Mouse (Mus musculus): ENCODE measurements around the gene Ripor2. TPM values are rescaled to one million over a fixed set of nuclear protein-coding genes. Genes with fewer than 3 reads are reported as not detected.

Gene Ripor2
- polyA plus RNA-seq, 1 experiment from 2014 or later = 6.3 TPM

DNA sequence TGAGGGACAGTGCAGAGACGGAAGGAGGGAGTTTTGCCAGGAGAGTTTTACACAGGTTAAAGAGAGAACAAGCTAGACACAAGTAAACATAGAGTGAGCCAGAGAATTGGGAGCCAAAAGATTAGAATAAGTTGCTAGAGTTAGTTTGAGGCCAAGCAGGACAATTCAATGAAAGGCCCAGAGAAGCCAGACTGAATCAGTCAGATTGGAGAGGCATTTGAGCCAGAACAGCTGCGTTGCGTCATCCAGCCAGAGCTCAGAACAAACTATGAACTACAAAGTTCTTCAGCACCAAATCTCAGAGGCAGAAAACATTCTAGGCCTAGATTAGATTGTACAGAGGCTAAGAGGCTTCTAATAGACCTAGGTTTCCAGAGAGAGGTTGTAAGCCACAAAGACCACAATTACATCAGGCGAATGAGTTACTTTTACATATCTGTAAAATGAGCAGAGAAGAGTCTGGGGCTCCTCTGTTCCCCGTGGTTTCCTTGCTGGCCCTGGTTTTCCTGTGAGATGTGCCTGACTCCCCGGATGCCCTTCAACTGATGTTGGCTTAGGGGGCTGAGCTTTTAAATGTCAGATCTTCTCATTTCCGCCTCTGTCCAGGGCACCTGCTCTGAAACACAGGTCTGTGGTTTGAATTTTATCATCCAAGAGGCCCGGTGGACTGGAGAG is 196.9 kb downstream of the Ripor2 start:
- no peak overlapping the region for H3K9ac ChIP-seq
- H3K4me2 ChIP-seq (replicated peaks) = no peak overlapping the region
- no peaks in the 10 kb centered on the region for H3K9me3 ChIP-seq (replicated peaks)
- 76% methylated on average over 8 of the region's 8 CpGs for WGBS
- H3K36me3 ChIP-seq = no peaks in the 10 kb centered on the region
- no peaks in the 10 kb centered on the region for H3K27me3 ChIP-seq
- H3K27ac ChIP-seq (replicated peaks) = no peak overlapping the region
- no peaks in the 10 kb centered on the region for H3K4me1 ChIP-seq
- no peak overlapping the region for H3K4me3 ChIP-seq (replicated peaks)
- no peak for ATAC-seq (ENCODE audit: insufficient number of reproducible peaks, low FRiP score, low TSS enrichment, low read depth)

DNA sequence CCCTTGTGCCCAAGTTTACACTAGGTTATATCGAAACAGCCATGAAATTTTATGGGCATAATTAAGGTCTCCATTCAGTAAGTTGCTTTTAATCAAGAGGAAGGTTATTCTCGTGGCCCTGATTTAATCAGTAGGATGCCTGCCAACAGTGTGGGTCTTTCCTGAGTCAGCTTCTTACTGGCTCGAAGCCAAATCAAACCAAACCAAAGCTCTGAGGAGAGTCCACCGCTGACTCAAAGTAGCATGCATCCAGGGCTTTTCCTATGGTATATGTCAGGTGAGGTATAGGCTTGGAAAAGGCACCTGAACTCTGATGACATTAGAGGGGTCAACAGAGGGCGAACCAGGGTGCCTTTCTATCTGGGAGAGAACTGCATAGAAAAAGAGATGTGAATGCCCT is 199.9 kb downstream of the Ripor2 start:
- Histone ChIP-seq H3K4me2 (replicated peaks) (no peak overlapping the region), H3K9ac (no peak overlapping the region), H3K9me3 (replicated peaks) (no peaks in the 10 kb centered on the region), H3K27ac (replicated peaks) (no peak overlapping the region), H3K4me1 (no peaks in the 10 kb centered on the region), H3K27me3 (no peaks in the 10 kb centered on the region), H3K4me3 (replicated peaks) (no peak overlapping the region), H3K36me3 (no peaks in the 10 kb centered on the region)
- WGBS = 61% methylated on average over 5 of the region's 5 CpGs
- ATAC-seq (ENCODE audit: insufficient number of reproducible peaks, low FRiP score, low TSS enrichment, low read depth) = no peak

Other genes with a start within 250 kb of the Ripor2 start
- gene Armh2, start 159.0 kb downstream of the Ripor2 start, polyA plus RNA-seq (2015; fragmentation: Nextera tagmentation; extraction: Ambion mirVana) = not detected in 2 replicates
- gene Gmnn, start 179.7 kb downstream of the Ripor2 start, polyA plus RNA-seq (2015; fragmentation: Nextera tagmentation; extraction: Ambion mirVana) = 69.0 and 72.2 TPM in 2 replicates
- gene BC005537, start 219.5 kb downstream of the Ripor2 start, polyA plus RNA-seq (2015; fragmentation: Nextera tagmentation; extraction: Ambion mirVana) = 14.4 and 16.0 TPM in 2 replicates
- gene Acot13, start 249.4 kb downstream of the Ripor2 start, polyA plus RNA-seq (2015; fragmentation: Nextera tagmentation; extraction: Ambion mirVana) = 74.7 and 75.0 TPM in 2 replicates
- gene Tdp2, start 249.5 kb downstream of the Ripor2 start, polyA plus RNA-seq (2015; fragmentation: Nextera tagmentation; extraction: Ambion mirVana) = 48.0 and 49.4 TPM in 2 replicates

Measured in embryonic facial prominence, embryonic 15.5 days (tissue).